Mouse (Mus musculus) activated CD4-positive, CD25-positive, alpha-beta regulatory T cell, adult 4 months (primary cell): ENCODE results near the gene Pgls. TPM values are rescaled to one million over a fixed set of nuclear protein-coding genes. Genes with fewer than 3 reads are reported as not detected.

Experiments used
- ATAC-seq: one replicate; pipeline ENCODE4 v1.8.0; 2017
- polyA plus RNA-seq, 2 experiments: library from polyadenylated mRNA; unstranded; fragments of 100-300 nt; shearing (Covaris generic); gene quantifications; one replicate each; pipeline ENCODE4 v1.2.1; 2017

The Pgls gene
- polyA plus RNA-seq, 2 experiments from 2014 or later, result 77.4 to 87.4 TPM

DNA sequence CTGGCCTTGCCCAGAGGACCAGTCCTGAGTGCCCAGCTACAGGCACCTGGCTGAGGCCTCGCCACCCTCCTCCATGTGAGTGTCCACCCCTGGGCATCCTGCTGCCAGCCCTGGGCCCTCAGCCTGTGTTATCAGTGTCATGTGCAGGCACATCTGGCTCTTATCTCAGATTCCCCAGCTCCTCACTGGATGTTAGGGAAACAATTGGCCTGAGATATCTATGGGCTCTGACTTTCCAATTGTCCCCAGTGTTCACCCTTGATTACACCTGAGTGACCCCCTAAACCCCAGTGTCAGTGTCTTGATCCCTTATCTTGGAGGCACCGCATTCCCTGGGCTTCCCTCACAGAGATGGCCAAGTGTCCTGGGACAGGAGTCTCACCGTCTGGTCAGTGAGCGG, 47.3 kb downstream of the Pgls start:
- no peak for ATAC-seq

- no peak for ATAC-seq
Measured at GRCm38 (mm10) chr8:71645510-71645909, 53.5 kb downstream of the Pgls start.

Other genes with a start within 250 kb of the Pgls start
- 100 to 1,000 TPM; 302 to 322 TPM for gene Use1, start 225.3 kb upstream of the Pgls start, polyA plus RNA-seq
- 1 to 10 TPM; 3.7 to 4.9 TPM for gene Ocel1, start 220.9 kb upstream of the Pgls start, polyA plus RNA-seq
- under 1 TPM in 1 of 2 experiments, not detected in 1; 0.45 TPM for gene Nr2f6, start 210.2 kb upstream of the Pgls start, polyA plus RNA-seq
- under 1 TPM in 1 of 2 experiments, not detected in 1; 0.28 TPM for gene Ushbp1, start 196.4 kb upstream of the Pgls start, polyA plus RNA-seq
- gene Babam1, start 195.3 kb upstream of the Pgls start, polyA plus RNA-seq, result 10 to 100 TPM; 59.2 to 67.9 TPM
- gene Ankle1, start 186.2 kb upstream of the Pgls start, polyA plus RNA-seq, result 1 to 10 TPM; 1.7 to 2.4 TPM
- gene Abhd8, start 128.5 kb upstream of the Pgls start, polyA plus RNA-seq, result 10 to 100 TPM; 24.7 to 29.0 TPM
- 100 to 1,000 TPM in 1 of 2 experiments, 10 to 100 TPM in 1; 70.3 to 101 TPM for gene Mrpl34, start 127.2 kb upstream of the Pgls start, polyA plus RNA-seq
- gene Dda1, start 123.0 kb upstream of the Pgls start, polyA plus RNA-seq, result 10 to 100 TPM; 26.8 to 30.6 TPM
- gene Ano8, start 106.2 kb upstream of the Pgls start, polyA plus RNA-seq, result under 1 TPM in 1 of 2 experiments, not detected in 1; 0.24 TPM
- gene Gtpbp3, start 104.1 kb upstream of the Pgls start, polyA plus RNA-seq, result 1 to 10 TPM; 3.9 to 5.1 TPM
- not detected for gene Plvap, start 80.4 kb upstream of the Pgls start, polyA plus RNA-seq
- gene Ccdc194, start 66.5 kb upstream of the Pgls start, polyA plus RNA-seq, result not detected
- 100 to 1,000 TPM in 1 of 2 experiments, 10 to 100 TPM in 1; 40.2 to 113 TPM for gene Bst2, start 54.7 kb upstream of the Pgls start, polyA plus RNA-seq
- gene Mvb12a, start 49.3 kb upstream of the Pgls start, polyA plus RNA-seq, result 10 to 100 TPM; 59.3 to 71.7 TPM
- gene Tmem221, start 33.3 kb upstream of the Pgls start, polyA plus RNA-seq, result 1 to 10 TPM in 1 of 2 experiments, under 1 TPM in 1; 0.99 to 1.7 TPM
- under 1 TPM in 1 of 2 experiments, not detected in 1; 0.15 TPM for gene Nxnl1, start 25.6 kb upstream of the Pgls start, polyA plus RNA-seq
- 1 to 10 TPM; 4.4 to 8.9 TPM for gene Slc27a1, start 23.3 kb upstream of the Pgls start, polyA plus RNA-seq
- gene Fam129c, start 5.5 kb downstream of the Pgls start, polyA plus RNA-seq, result 1 to 10 TPM; 1.9 to 3.9 TPM
- gene Colgalt1, start 18.8 kb downstream of the Pgls start, polyA plus RNA-seq, result 10 to 100 TPM; 10.5 to 11.4 TPM
- under 1 TPM; 0.37 to 0.93 TPM for gene Unc13a, start 79.6 kb downstream of the Pgls start, polyA plus RNA-seq
- gene Jak3, start 84.1 kb downstream of the Pgls start, polyA plus RNA-seq, result 10 to 100 TPM; 18.6 to 41.7 TPM
- 10 to 100 TPM; 16.4 to 23.9 TPM for gene Insl3, start 97.0 kb downstream of the Pgls start, polyA plus RNA-seq
- 1 to 10 TPM; 3.3 to 3.8 TPM for gene B3gnt3, start 109.6 kb downstream of the Pgls start, polyA plus RNA-seq
- 10 to 100 TPM; 55.0 to 72.9 TPM for gene Fcho1, start 133.5 kb downstream of the Pgls start, polyA plus RNA-seq